Mouse (Mus musculus) forebrain, embryonic 16.5 days (tissue): ENCODE data around the gene Srp54a. TPM values are rescaled to one million over a fixed set of nuclear protein-coding genes. Genes with fewer than 3 reads are reported as not detected.
"Not testable (repeated sequence)": the region's sequence is repeated elsewhere in the genome, so short reads cannot be mapped to it uniquely, and the experiment has no call there.

Experiments used
- ATAC-seq: fragments of 200-750 bp; cut with Nextera tagmentation; 2 replicates; pipeline ENCODE4 v1.8.0; 2017; ENCODE audit warnings: mild to moderate bottlenecking, moderate library complexity
- H3K27ac ChIP-seq: fragments of 300-500 bp; sonication (generic); 2 replicates; pipeline ENCODE4 v1.5.1; 2014; ENCODE audit warnings: low read length, control low read depth
- H3K27me3 ChIP-seq: fragments of 300-500 bp; sonication (generic); replicated peaks from 2 replicates; pipeline ENCODE4 v1.6.1; 2014; ENCODE audit warnings: low read length; ENCODE audit not compliant: control insufficient read depth, insufficient read depth
- H3K36me3 ChIP-seq: fragments of 300-500 bp; sonication (generic); 2 replicates; pipeline ENCODE4 v1.6.1; 2014; ENCODE audit not compliant: control insufficient read depth, insufficient read depth
- H3K4me1 ChIP-seq: fragments of 300-500 bp; sonication (generic); replicated peaks from 2 replicates; pipeline ENCODE4 v1.6.1; 2014; ENCODE audit warnings: low read length; ENCODE audit not compliant: control insufficient read depth, insufficient read depth
- H3K4me2 ChIP-seq: fragments of 300-500 bp; sonication (generic); 2 replicates; pipeline ENCODE4 v1.6.1; 2014; ENCODE audit warnings: mild to moderate bottlenecking, low read length, control low read depth
- H3K4me3 ChIP-seq: fragments of 300-500 bp; sonication (generic); replicated peaks from 2 replicates; pipeline ENCODE4 v1.5.1; 2014; ENCODE audit warnings: mild to moderate bottlenecking, low read length, control low read depth
- H3K9ac ChIP-seq: fragments of 300-500 bp; sonication (generic); replicated peaks from 2 replicates; pipeline ENCODE4 v1.6.1; 2014; ENCODE audit warnings: low read depth, low read length, control low read depth
- H3K9me3 ChIP-seq: fragments of 300-500 bp; sonication (generic); 2 replicates; pipeline ENCODE4 v1.6.1; 2016; ENCODE audit warnings: low read length; ENCODE audit not compliant: control insufficient read depth
- WGBS: fragments of 180-500 bp; shearing (Covaris S2); extraction: QIAGEN DNeasy Blood & Tissue Kit; methylation state at CpG from one replicate; pipeline ENCODE4 v1.1.7; 2014; 5-methylcytosine and 5-hydroxymethylcytosine counted together
- polyA plus RNA-seq: library from polyadenylated mRNA; unstranded; fragments of >200 nt; fragmentation: Nextera tagmentation; extraction: Ambion mirVana; gene quantifications from 2 replicates; pipeline ENCODE4 v1.2.1, GENCODE M21; 2015

Srp54a gene
- polyA plus RNA-seq, 1 experiment from 2014 or later = 197 TPM

DNA sequence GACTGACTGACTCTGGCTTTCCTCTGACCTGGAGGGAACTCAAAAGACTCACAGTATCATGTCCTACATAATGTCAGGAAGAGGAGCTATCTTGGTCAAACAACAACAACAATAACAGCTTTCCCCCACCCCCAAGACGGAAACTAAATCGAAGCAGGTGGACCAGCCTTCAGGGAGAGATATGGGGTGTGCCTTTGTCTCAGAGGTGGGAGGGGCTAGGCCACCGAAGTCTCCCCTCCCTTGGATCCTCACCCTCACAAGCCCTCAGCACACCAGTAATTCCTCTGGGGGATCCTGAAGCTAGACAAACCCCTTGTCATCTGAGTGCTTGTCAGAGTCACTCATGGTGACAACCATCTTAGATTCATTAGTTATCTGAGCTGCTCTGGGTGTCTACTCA lies 20.2 kb upstream of the Srp54a start:
- H3K9ac ChIP-seq = no peak overlapping the region
- no peaks in the 10 kb centered on the region for H3K4me1 ChIP-seq
- no peak overlapping the region for H3K4me2 ChIP-seq
- no peak for ATAC-seq
- peaks cover 3% of the 10 kb centered on the region; the same call in 1 of the 2 replicates for H3K36me3 ChIP-seq
- no peak overlapping the region for H3K27ac ChIP-seq
- no peak overlapping the region for H3K4me3 ChIP-seq
- no peaks in the 10 kb centered on the region for H3K27me3 ChIP-seq
- no peaks in the 10 kb centered on the region for H3K9me3 ChIP-seq
- WGBS = 71% methylated on average over 3 of the region's 3 CpGs

DNA sequence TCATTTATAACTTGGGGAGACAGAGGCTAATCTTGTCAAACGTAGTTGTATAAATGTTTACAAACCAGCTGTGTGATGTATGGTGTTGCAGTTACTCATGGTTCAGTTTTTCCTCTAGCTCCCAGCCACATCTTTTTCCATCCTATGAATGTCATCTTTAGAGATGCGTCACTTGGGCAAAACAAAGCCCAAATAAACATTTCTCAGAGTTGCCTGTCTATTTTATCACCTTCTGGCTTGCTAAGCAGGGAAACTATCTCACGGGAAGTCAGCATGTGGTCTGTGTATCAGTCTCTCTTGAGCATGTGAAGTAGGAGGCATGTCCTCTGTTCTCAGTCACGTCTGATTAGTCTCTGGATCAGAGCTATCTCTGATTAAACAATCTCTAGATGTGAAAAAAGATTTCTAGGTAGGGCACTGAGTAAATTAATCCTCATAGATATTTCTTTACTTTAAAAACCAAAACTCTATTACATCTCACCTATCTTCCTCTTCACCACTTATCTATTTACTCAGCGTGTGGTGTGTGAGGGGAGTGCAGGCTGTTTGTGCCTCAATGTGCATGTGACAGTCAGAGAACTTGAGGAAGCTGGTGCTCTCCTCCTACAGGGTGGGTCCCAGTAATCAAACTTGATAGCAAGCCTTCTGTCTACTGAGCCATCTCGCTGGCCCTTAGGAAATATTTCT lies 19.7 kb upstream of the Srp54a start:
- H3K36me3 ChIP-seq = peaks cover 3% of the 10 kb centered on the region; the same call in 1 of the 2 replicates
- H3K4me3 ChIP-seq = no peak overlapping the region
- WGBS = 86% methylated on average over 6 of the region's 6 CpGs
- H3K9me3 ChIP-seq = no peaks in the 10 kb centered on the region
- H3K4me1 ChIP-seq = no peaks in the 10 kb centered on the region
- H3K27ac ChIP-seq = no peak overlapping the region
- no peak for ATAC-seq
- no peak overlapping the region for H3K4me2 ChIP-seq
- H3K27me3 ChIP-seq = no peaks in the 10 kb centered on the region
- no peak overlapping the region for H3K9ac ChIP-seq

DNA sequence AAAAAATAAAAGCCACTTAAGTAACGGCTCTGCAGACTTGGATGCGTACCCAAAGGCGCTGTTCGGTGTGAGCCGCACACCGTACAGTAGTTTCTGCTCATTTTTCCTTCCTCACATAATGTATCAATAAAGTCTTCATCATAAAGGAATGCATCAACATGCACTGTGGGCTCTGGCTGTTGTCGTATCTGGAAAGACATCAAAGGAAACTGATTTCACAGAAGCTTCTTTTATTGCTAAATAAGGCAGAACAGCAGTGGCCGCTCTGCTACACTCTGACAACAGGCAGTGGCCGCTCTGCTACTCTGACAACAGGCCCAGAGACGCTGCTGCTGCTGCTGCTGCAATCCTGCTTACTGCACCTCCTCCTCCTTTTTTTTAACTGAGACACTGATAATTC lies 19.1 kb upstream of the Srp54a start:
- H3K36me3 ChIP-seq = peaks cover 3% of the 10 kb centered on the region; the same call in 1 of the 2 replicates
- H3K4me3 ChIP-seq = no peak overlapping the region
- ATAC-seq = no peak
- H3K27ac ChIP-seq = no peak overlapping the region
- no peak overlapping the region for H3K9ac ChIP-seq
- no peaks in the 10 kb centered on the region for H3K9me3 ChIP-seq
- 56% methylated on average over 10 of the region's 10 CpGs for WGBS
- H3K4me1 ChIP-seq = no peaks in the 10 kb centered on the region
- no peaks in the 10 kb centered on the region for H3K27me3 ChIP-seq
- no peak overlapping the region for H3K4me2 ChIP-seq

DNA sequence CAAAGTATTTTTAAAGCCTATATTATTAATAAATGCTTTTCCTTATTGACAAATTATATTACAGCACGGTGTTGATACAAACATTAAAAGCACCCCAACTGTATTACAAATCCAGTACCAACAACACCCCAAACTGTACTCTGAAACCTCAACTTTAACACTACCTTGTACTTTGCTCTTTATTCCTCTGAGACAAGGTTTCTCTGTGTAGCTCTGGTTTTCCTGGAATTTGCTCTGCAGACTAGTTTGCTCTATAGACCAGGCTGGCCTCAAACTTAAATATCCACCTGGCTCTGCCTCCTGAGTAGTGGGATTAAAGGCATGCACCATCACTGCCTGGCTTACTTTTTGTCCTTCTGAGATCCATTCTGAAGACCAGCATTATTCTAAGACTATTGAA lies 17.9 kb upstream of the Srp54a start:
- H3K4me1 ChIP-seq = no peaks in the 10 kb centered on the region
- no peak overlapping the region for H3K9ac ChIP-seq
- H3K27me3 ChIP-seq = no peaks in the 10 kb centered on the region
- H3K27ac ChIP-seq = no peak overlapping the region
- no peaks in the 10 kb centered on the region for H3K9me3 ChIP-seq
- no peak overlapping the region for H3K4me2 ChIP-seq
- no peak overlapping the region for H3K4me3 ChIP-seq
- peaks cover 3% of the 10 kb centered on the region; the same call in 1 of the 2 replicates for H3K36me3 ChIP-seq
- no peak for ATAC-seq
- WGBS = 83% methylated on average over 1 of the region's 1 CpGs

DNA sequence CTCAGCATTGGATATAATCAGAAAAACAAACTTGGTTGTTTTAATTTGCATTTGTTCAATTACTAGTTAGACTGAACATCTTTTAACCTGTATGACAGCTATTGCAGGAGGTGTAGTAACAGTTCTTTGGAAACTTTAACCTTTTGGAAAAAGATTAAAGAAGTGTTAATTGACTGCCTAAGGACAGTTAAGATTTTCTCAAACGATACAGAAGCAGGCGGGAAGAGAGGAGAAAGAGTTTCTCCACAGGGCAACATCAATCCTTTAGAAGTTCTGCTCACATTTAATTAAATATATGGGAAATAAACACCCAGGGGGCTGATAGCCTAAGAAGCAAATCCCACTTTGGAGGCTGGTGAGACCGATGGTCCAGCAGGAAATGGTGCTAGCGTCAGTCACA lies 7.6 kb upstream of the Srp54a start:
- WGBS = 69% methylated on average over 4 of the region's 4 CpGs
- no peaks in the 10 kb centered on the region for H3K36me3 ChIP-seq
- no peak overlapping the region for H3K27ac ChIP-seq
- H3K4me2 ChIP-seq = no peak overlapping the region
- H3K9ac ChIP-seq = no peak overlapping the region
- no peak overlapping the region for H3K4me3 ChIP-seq
- no peak for ATAC-seq
- no peaks in the 10 kb centered on the region for H3K9me3 ChIP-seq
- H3K4me1 ChIP-seq = no peaks in the 10 kb centered on the region
- H3K27me3 ChIP-seq = no peaks in the 10 kb centered on the region

DNA sequence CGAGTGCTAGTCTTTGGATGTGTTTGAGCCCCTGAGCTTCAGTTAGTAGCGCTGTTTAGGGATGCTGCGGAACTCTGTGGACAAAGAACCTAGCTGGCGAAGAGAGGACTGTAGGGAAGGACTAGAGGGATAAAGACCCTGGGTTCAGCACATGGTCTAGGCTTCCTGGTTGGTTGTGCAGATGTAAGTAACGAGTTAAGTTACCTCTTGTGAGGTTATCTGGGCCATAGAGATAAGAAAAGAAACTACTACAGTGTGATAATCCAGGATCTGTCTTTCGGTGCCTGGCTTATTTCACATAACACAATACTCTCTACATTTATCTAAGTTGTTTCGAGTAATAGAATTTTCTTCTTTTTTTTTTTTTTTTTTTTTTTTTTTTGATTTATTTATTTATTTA lies 6.4 kb upstream of the Srp54a start:
- no peak for ATAC-seq
- Histone ChIP-seq H3K9ac (no peak overlapping the region), H3K27me3 (no peaks in the 10 kb centered on the region), H3K4me3 (no peak overlapping the region), H3K36me3 (no peaks in the 10 kb centered on the region), H3K27ac (no peak overlapping the region), H3K4me1 (no peaks in the 10 kb centered on the region), H3K9me3 (no peaks in the 10 kb centered on the region), H3K4me2 (no peak overlapping the region)
- 96% methylated on average over 7 of the region's 7 CpGs for WGBS

DNA sequence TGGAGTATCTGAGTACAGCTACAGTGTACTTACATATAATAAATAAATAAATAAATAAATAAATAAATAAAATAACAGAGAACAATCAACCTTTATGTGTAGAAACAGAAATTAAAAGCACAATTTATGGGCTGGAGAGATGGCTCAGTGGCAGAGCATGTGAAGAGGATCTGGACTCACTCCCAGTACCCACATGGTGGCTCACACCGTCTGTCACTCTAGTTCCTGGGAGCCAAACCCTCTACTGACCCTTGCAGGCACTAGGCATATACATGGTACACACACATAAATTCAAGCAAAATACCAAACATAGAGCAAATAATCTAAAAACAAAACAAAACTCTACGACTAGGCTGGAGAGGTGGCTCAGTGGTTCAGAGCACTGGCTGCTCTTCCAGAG lies 4.8 kb upstream of the Srp54a start:
- WGBS = 99% methylated on average over 2 of the region's 2 CpGs
- Histone ChIP-seq H3K4me2 (no peak overlapping the region), H3K27ac (no peak overlapping the region), H3K4me3 (no peak overlapping the region), H3K4me1 (peaks cover 3% of the 10 kb centered on the region; the same call in 1 of the 2 replicates), H3K9me3 (no peaks in the 10 kb centered on the region), H3K36me3 (no peaks in the 10 kb centered on the region), H3K27me3 (no peaks in the 10 kb centered on the region), H3K9ac (no peak overlapping the region)
- no peak for ATAC-seq

DNA sequence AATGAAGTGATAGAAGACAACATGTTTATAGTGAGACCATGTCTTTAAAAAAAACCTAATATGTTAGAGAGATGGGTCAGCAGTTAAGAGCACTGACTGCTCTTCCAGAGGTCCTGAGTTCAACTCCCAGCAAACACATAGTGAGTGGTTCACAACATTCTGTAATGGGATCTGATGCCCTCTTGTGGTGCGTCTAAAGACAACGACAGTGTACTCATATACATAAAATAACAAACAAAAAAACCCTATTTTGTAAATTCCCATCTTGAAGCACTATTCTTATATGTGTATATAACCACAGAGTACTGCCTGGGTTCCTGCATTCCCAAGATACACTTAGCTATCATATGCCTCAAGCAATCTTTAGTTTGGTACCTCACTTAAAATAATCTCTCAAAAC lies 1.4 kb upstream of the Srp54a start:
- ATAC-seq, H3K27me3 ChIP-seq, H3K27ac ChIP-seq, H3K4me1 ChIP-seq, H3K9me3 ChIP-seq, H3K4me2 ChIP-seq, H3K36me3 ChIP-seq, H3K4me3 ChIP-seq, H3K9ac ChIP-seq: not testable (repeated sequence)
- WGBS = 31% methylated on average over 2 of the region's 2 CpGs

DNA sequence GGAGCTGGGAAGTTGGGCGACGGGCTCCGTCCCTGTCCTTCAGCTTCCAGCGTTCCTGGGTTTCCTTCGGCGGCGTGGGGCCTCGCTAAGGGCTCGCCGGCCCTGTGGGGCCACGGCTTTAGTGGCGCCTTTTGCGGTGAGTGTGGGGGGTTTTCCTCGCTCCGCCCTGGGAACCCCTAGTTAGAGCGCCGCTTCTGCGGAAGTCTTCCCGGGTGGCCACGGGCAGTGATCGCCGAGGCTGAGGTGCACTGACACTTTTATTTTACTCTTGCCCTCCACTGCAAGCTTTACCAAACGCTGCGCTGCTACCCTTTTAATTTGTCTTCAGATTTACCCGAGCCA lies 510 bp downstream of the Srp54a start:
- peak; percentile 55 for ATAC-seq
- peak overlapping the region; percentile 79 for H3K27ac ChIP-seq
- not testable (repeated sequence) for H3K4me1 ChIP-seq, H3K27me3 ChIP-seq, H3K9me3 ChIP-seq, H3K36me3 ChIP-seq
- H3K9ac ChIP-seq = peak overlapping the region; percentile 67
- peak overlapping the region; percentile 51 for H3K4me2 ChIP-seq
- H3K4me3 ChIP-seq = peak overlapping the region; percentile 62
- WGBS = under 1% methylated on average over 25 of the region's 25 CpGs

DNA sequence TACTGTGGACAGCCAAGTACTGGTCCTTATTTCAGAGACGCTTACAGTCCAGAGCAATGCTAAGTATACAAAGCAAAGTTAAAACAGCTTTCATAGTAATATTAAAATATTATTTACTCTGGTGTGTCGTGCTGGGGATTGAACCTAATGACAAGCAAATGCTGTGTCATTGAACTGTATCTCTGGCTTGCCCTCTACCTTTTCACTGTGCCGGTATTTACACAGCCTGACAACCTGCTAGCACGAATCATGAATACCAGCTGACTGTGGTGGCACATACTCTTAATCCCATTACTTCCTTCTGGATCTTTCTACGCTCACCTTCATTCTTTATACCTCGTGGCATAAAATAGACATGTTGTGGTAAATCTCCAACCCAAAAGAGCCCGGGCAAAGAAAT lies 12.1 kb downstream of the Srp54a start:
- not testable (repeated sequence) for H3K9ac ChIP-seq, H3K4me2 ChIP-seq, H3K36me3 ChIP-seq, H3K27ac ChIP-seq, H3K4me1 ChIP-seq, H3K4me3 ChIP-seq, H3K9me3 ChIP-seq, ATAC-seq, H3K27me3 ChIP-seq
- WGBS = 100% methylated on average over 1 of the region's 7 CpGs
